Mouse (Mus musculus) neural tube, embryonic 14.5 days (tissue): ENCODE measurements around the gene Slc8a3. TPM values are rescaled to one million over a fixed set of nuclear protein-coding genes. Genes with fewer than 3 reads are reported as not detected.

Experiments used
- ATAC-seq: fragments of 200-750 bp; cut with Nextera tagmentation; 2 replicates; pipeline ENCODE4 v1.8.0; 2017; ENCODE audit warnings: low read depth, mild to moderate bottlenecking, moderate TSS enrichment, moderate library complexity
- H3K27ac ChIP-seq: fragments of 300-500 bp; sonication (generic); 2 replicates; pipeline ENCODE4 v1.5.1; 2014; ENCODE audit warnings: low read depth, mild to moderate bottlenecking, control low read depth, low read length, moderate library complexity, mixed read lengths
- H3K27me3 ChIP-seq: fragments of 300-500 bp; sonication (generic); 2 replicates; pipeline ENCODE4 v1.6.1; 2014; ENCODE audit warnings: low read length; ENCODE audit not compliant: control insufficient read depth, insufficient read depth
- H3K36me3 ChIP-seq: fragments of 300-500 bp; sonication (generic); 2 replicates; pipeline ENCODE4 v1.6.1; 2014; ENCODE audit warnings: low read length, mixed read lengths; ENCODE audit not compliant: control insufficient read depth, insufficient read depth
- H3K4me1 ChIP-seq: fragments of 300-500 bp; sonication (generic); 2 replicates; pipeline ENCODE4 v1.6.1; 2014; ENCODE audit warnings: low read length; ENCODE audit not compliant: control insufficient read depth, insufficient read depth
- H3K4me2 ChIP-seq: fragments of 300-500 bp; sonication (generic); 2 replicates; pipeline ENCODE4 v1.6.1; 2014; ENCODE audit warnings: mild to moderate bottlenecking, low read depth, low read length, control low read depth
- H3K4me3 ChIP-seq: fragments of 300-500 bp; sonication (generic); 2 replicates; pipeline ENCODE4 v1.5.1; 2014; ENCODE audit warnings: low read depth, low read length, control low read depth, mixed read lengths
- H3K9ac ChIP-seq: fragments of 300-500 bp; sonication (generic); replicated peaks from 2 replicates; pipeline ENCODE4 v1.6.1; 2014; ENCODE audit warnings: low read depth, mild to moderate bottlenecking, control low read depth, low read length, mixed read lengths
- H3K9me3 ChIP-seq: fragments of 300-500 bp; sonication (generic); 2 replicates; pipeline ENCODE4 v1.6.1; 2016; ENCODE audit warnings: low read length; ENCODE audit not compliant: control insufficient read depth
- WGBS: fragments of 180-500 bp; shearing (Covaris S2); extraction: QIAGEN DNeasy Blood & Tissue Kit; methylation state at CpG from one replicate; pipeline ENCODE4 v1.1.7; 2014; 5-methylcytosine and 5-hydroxymethylcytosine counted together
- microRNA-seq: library from miRNA; unstranded; fragments of <30 nt; microRNA quantifications from one replicate; pipeline ENCODE4, GENCODE M21; 2016
- polyA plus RNA-seq: library from polyadenylated mRNA; unstranded; fragments of >200 nt; fragmentation: Nextera tagmentation; extraction: Ambion mirVana; gene quantifications from 2 replicates; pipeline ENCODE4 v1.2.1, GENCODE M21; 2014

Slc8a3 gene
- polyA plus RNA-seq, 1 experiment from 2014 or later, result 12.7 TPM

DNA sequence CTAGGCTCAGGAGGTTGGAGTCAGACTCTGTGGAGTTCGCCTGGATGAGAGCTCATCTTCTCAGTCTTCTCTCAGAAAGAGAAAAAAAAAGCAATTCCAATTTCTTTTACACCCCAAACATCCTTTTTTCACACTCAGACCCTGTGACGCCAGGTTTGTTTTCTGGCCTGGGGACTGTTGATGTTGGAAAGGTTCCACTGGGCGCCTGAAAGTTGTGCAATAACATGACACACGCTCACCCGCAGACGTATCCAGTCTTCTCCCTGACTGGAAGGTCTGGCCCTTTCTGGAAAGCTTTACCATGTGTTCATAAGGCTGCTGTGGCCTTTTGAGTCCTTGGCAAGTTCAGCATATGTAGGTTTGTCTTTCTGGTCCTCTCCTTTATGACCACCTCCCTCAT is 177.3 kb downstream of the Slc8a3 start:
- 93% methylated on average over 6 of the region's 6 CpGs for WGBS

DNA sequence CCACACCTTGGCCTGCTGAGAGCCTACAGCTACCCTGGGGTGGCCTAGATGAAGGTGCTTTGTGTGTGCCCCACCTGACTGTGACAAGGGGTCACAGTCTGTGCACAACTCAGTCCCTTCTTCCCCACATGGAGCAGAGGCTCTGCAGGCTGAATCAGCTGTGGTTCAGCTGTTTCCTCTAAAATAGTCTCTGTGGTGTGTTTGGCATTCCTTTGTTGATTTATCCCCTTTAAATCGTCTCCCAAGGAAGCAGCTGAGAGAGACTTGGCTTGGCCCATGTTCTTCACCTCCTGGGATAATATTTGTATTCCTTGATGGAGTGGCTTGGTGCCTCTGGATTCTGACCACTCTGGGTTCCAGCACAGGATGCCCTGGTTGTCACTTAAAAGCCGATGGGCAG is 180.9 kb downstream of the Slc8a3 start:
- H3K4me1 ChIP-seq, result no peaks in the 10 kb centered on the region
- no peak overlapping the region for H3K4me3 ChIP-seq
- H3K4me2 ChIP-seq, result no peak overlapping the region
- no peak overlapping the region for H3K9ac ChIP-seq
- no peaks in the 10 kb centered on the region for H3K27me3 ChIP-seq
- 67% methylated on average over 2 of the region's 2 CpGs for WGBS
- no peaks in the 10 kb centered on the region for H3K9me3 ChIP-seq
- ATAC-seq, result no peak
- H3K36me3 ChIP-seq, result no peaks in the 10 kb centered on the region
- no peak overlapping the region for H3K27ac ChIP-seq

More for the DNA sequence above, 177.3 kb downstream of the Slc8a3 start:
- Histone ChIP-seq H3K4me2 (no peak overlapping the region), H3K9me3 (no peaks in the 10 kb centered on the region), H3K4me3 (no peak overlapping the region), H3K36me3 (no peaks in the 10 kb centered on the region), H3K27me3 (no peaks in the 10 kb centered on the region), H3K27ac (no peak overlapping the region), H3K9ac (no peak overlapping the region), H3K4me1 (no peaks in the 10 kb centered on the region)
- no peak for ATAC-seq

- no peaks in the 10 kb centered on the region for H3K4me1 ChIP-seq
- no peak for ATAC-seq
- H3K27ac ChIP-seq, result no peak overlapping the region
- H3K9ac ChIP-seq, result no peak overlapping the region
- H3K4me3 ChIP-seq, result no peak overlapping the region
- no peak overlapping the region for H3K4me2 ChIP-seq
- no peaks in the 10 kb centered on the region for H3K36me3 ChIP-seq
- no peaks in the 10 kb centered on the region for H3K27me3 ChIP-seq
- WGBS, result 88% methylated on average over 5 of the region's 5 CpGs
- H3K9me3 ChIP-seq, result no peaks in the 10 kb centered on the region
These were observed 182.1 kb downstream of the Slc8a3 start for GRCm38 (mm10) chr12:81150917-81151316.

GRCm38 (mm10) chr12:81147956-81148355 is 185.0 kb downstream of the Slc8a3 start:
- Histone ChIP-seq H3K4me3 (no peak overlapping the region), H3K4me1 (no peaks in the 10 kb centered on the region), H3K9me3 (no peaks in the 10 kb centered on the region), H3K27ac (no peak overlapping the region), H3K9ac (no peak overlapping the region), H3K4me2 (no peak overlapping the region), H3K36me3 (no peaks in the 10 kb centered on the region), H3K27me3 (no peaks in the 10 kb centered on the region)
- WGBS, result 96% methylated on average over 6 of the region's 6 CpGs
- no peak for ATAC-seq

Small RNA genes lying within 50 kb of the gene (microRNA-seq; reads per million reads assigned to microRNA genes)
- gene Mir3067, result 7.4 reads per million, percentile 15 among the genes with 10 or more reads in this experiment

Other genes with a start within 250 kb of the Slc8a3 start
- gene Gm4787, start 46.3 kb upstream of the Slc8a3 start, polyA plus RNA-seq, result 0.36 and 0.43 TPM in 2 replicates
- 0.74 and 1.0 TPM in 2 replicates for gene Adam4, start 88.8 kb upstream of the Slc8a3 start, polyA plus RNA-seq
- gene Cox16, start 151.9 kb upstream of the Slc8a3 start, polyA plus RNA-seq, result 133 and 138 TPM in 2 replicates
- gene Gm20498, start 199.7 kb upstream of the Slc8a3 start, polyA plus RNA-seq, result 35.6 and 47.2 TPM in 2 replicates
- gene Synj2bp, start 199.7 kb upstream of the Slc8a3 start, polyA plus RNA-seq, result 37.1 and 40.5 TPM in 2 replicates
- gene Adam21, start 235.3 kb upstream of the Slc8a3 start, polyA plus RNA-seq, result 1.6 TPM in 2 replicates